Mouse (Mus musculus) cerebellum, adult 11-12 months (tissue): Measurements from ENCODE around the gene Tifab.

Experiments
- DNase-seq: peaks from one replicate; pipeline ENCODE4 v3.0.0; 2022

Gene Tifab

GRCm38 (mm10) chr13:56135231-56136052, 43.2 kb downstream of the Tifab start:
- DNase-seq, result peak; percentile 85

DNA sequence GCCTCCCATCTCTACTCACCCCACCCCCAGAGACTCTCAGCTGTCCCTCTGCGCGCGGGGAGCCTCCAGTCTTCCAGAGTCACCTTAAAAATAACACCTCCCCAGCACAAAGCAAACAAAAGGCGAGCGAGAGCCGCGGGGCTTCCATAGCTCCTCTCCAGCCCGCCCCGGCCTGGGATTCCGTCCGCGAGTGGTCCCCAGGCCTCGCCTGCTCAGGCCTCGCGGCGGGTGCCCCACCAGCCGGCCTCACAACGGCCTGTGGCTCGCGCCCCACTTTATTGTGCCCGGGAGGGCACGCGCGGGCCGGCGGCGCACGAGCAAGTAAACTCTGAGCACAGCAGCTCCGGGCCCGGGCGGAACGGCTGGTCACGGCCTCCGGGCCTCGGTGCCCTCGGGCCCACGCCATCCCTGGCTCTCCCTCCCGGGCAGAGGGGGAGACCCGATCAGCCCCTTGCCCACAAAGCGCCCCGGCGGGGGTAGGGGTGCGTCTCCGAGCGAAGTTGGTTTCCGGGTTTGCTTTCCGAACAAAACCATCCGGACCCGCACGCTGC, 44.0 kb downstream of the Tifab start:
- peak; percentile 42 for DNase-seq

DNA sequence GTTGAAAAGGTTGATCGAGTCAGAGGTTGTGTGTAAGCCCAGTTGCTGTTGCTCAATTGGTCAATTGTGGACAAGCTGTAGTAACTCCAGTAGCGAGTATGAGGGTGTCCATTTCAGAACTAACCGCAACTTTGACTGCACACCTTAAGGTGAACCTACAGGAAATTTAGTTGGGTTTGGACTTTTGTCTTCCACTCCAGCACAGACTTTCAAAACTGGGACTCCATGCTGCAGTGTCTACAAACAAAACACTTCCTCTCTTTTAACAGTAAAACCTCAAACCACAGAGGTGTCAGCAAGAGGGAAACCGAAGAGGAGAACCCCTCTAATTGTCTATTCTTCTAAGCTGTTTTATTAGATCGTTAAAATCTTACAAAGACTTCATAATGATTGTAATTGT, 44.7 kb downstream of the Tifab start:
- DNase-seq, result no peak

- DNase-seq, result no peak
Measured at GRCm38 (mm10) chr13:56132941-56133340, 45.7 kb downstream of the Tifab start.

GRCm38 (mm10) chr13:56132326-56132936, 46.3 kb downstream of the Tifab start:
- DNase-seq, result no peak

DNA sequence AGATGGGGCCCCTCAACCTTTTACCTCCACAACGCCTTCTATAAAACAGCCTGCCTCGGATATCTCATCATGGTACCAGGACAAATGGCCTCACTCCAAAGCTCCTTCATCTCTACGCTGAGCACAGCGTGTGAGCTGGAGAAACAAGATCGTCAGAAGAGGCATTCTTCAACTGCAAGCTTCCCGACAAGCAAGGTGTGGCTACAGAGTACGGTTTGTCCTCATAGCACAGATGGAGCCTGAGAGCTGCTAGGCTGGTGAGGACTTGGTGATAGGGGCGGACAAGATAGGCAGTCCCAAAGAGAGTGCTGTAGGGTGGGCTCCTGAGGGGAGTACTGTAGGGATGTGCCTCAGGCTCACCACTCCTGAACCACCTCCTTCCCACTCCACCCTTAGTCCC, 48.1 kb downstream of the Tifab start:
- no peak for DNase-seq

- DNase-seq, result no peak
Measured at GRCm38 (mm10) chr13:56129578-56129977, 49.1 kb downstream of the Tifab start.

DNA sequence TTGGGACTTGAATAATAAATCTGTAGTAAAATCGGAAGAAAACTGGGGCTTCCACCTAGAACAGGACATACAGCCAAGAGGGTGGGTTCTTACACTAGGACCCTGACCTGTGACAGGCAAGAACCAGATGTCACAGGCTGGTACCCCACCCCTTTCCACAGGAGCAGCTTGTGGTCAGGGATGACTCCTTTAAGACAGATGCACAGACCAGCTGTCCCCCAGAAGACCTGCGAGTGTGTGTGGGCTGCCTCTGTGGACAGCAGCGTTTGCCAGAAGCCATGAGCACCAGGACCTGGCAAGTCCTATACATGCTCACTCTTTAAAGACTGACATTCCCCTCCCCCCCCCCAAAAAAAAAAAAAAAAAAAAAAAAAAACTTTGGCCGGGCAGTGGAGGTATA, 49.7 kb downstream of the Tifab start:
- DNase-seq, result no peak

DNA sequence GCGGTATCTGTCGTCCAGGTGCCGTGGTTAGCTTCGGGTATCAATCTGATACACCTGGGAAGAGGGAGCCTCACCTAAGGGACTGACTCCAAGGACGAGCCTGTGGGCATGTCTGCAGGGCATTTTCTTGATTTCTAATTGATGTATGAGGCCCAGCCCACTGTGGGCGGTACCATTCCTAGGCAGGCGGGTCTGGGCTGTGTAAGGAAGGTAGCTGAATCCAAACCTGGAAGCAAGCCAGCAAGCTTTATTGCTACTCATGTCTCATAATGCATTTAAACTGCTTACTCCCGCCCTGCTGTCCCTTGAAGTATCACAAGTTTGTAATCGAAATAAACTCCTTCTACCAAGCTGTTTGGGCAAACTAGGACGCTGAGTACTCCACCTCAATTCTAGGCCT, 53.1 kb downstream of the Tifab start:
- no peak for DNase-seq
